Mouse (Mus musculus): ENCODE measurements at regions not wholly inside any gene's neighbourhood (a gene's known extent, or its start where the extent isn't known, plus 50 kb on each side); places are given as distances from the start of the nearest gene placed in this dataset.

- CTCF ChIA-PET = interaction anchor here (0.6 to 0.7 kb wide), 2 partner anchors 40 to 204 kb away, joined by 4 to 6 read pairs; no protein-coding TSS in a partner anchor
Measured at GRCm38 (mm10) chr5:64022633-64023323, 54.1 kb upstream of the Rell1 start.

GRCm38 (mm10) chr5:64023324-64023650 lies 54.6 kb upstream of the Rell1 start:
- CTCF ChIA-PET = interaction anchor here (0.6 to 0.7 kb wide), 2 partner anchors 41 to 204 kb away, joined by 4 to 6 read pairs; no protein-coding TSS in a partner anchor

GRCm38 (mm10) chr5:64024420-64024819 lies 55.7 kb upstream of the Rell1 start:
- CTCF ChIA-PET = no interaction called here

- CTCF ChIA-PET = no interaction called here
Measured at GRCm38 (mm10) chr5:64027733-64028132, 59.0 kb upstream of the Rell1 start.

- CTCF ChIA-PET = interaction anchor here (0.6 kb wide), 2 partner anchors 27 to 30 kb away, joined by 3 to 8 read pairs; no protein-coding TSS in a partner anchor
Measured at GRCm38 (mm10) chr5:64029622-64030145, 61.0 kb upstream of the Rell1 start.

GRCm38 (mm10) chr5:64030281-64030960 lies 61.7 kb upstream of the Rell1 start:
- CTCF ChIA-PET = no interaction called here

- CTCF ChIA-PET = no interaction called here
Measured at GRCm38 (mm10) chr5:64038394-64038793, 54.4 kb upstream of the Pgm2 start.

- CTCF ChIA-PET = no interaction called here
Measured at GRCm38 (mm10) chr5:64040676-64041075, 52.1 kb upstream of the Pgm2 start.
